Mouse (Mus musculus): ENCODE measurements around the gene 1700069L16Rik.

The 1700069L16Rik gene

DNA sequence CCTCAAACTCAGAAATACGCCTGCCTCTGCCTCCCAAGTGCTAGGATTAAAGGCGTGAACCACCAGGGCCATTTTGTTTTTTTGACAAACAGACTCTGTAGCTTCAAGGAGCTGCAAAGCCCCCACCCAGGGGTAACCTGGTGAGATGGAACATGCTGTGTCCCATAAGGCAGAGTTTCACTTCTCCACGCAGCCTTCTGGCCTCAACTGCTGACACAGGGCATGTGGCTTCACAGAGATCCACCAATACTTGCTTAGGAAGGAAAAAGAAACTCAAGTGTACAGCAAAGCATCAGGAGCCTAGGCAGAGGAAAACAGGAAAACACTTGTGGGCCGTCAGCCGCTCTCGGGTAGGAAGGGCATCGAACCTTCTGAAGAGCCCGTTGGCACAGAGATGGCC is 77.4 kb downstream of the 1700069L16Rik start:
- in situ Hi-C loops (cut with MboI, MseI): no loop called here

DNA sequence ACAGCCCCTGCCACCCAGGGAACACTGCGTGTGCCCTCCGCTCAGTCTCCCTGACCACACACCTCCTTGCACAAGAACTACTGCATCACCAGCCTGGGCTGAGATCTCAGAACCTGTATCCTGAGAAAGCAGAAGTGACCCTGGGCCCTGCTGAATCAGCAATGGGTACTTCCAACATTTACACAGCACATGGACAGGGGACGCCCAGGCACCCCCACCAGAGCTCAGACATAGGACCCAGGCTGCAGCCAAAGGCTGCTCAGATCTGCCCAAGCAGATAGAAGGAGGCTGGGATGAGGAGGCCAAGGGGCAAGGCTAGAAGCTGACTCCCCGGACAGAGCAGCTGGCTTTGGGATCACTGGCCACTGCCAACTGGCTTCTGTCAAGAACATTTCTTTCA is 80.1 kb downstream of the 1700069L16Rik start:
- in situ Hi-C loops (cut with MboI, MseI): no loop called here

DNA sequence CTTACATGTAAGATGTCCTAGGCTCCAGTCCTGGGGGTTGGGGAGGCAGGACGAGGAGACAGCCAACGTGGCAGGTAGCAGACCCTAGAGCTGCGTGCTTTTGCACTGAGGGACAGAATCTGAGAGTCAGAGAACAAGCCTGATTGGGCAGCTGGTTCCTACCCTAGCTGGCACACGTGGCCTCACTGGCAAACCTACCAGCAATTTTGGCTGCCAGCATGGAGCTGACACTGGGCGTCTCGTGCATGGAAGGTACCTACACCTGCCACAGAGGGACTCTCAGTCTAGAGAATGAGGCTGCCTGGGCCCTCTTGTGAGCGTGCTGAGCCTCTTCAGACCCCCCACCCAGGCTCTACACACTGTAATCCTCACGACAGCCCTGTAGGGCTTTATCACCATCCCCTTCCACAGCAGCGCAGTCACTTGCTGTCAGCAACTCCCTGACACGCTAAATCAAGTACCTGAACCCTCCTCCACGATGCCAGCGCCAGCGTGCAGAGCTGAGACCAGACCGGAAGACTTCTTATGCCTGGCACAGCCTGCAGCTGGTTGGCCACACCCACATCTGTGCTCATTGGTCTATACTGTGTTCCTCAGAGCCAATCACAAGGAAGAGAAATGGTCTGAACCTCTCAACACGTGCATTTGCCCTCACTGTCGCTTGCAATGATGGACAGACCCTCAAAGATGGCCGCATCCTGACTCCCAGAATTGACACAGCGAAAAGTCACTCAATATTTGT is 81.3 kb downstream of the 1700069L16Rik start:
- in situ Hi-C loops (cut with MboI, MseI): no loop called here

All from T-helper 1 cell (primary cell).